Mouse (Mus musculus): ENCODE results near the gene Pdcd6ip.
A peak's percentile ranks its signal among the peaks of the same experiment; 100 is the strongest.
"Not testable (repeated sequence)": the region's sequence is repeated elsewhere in the genome, so short reads cannot be mapped to it uniquely, and the experiment has no call there.

The Pdcd6ip gene

DNA sequence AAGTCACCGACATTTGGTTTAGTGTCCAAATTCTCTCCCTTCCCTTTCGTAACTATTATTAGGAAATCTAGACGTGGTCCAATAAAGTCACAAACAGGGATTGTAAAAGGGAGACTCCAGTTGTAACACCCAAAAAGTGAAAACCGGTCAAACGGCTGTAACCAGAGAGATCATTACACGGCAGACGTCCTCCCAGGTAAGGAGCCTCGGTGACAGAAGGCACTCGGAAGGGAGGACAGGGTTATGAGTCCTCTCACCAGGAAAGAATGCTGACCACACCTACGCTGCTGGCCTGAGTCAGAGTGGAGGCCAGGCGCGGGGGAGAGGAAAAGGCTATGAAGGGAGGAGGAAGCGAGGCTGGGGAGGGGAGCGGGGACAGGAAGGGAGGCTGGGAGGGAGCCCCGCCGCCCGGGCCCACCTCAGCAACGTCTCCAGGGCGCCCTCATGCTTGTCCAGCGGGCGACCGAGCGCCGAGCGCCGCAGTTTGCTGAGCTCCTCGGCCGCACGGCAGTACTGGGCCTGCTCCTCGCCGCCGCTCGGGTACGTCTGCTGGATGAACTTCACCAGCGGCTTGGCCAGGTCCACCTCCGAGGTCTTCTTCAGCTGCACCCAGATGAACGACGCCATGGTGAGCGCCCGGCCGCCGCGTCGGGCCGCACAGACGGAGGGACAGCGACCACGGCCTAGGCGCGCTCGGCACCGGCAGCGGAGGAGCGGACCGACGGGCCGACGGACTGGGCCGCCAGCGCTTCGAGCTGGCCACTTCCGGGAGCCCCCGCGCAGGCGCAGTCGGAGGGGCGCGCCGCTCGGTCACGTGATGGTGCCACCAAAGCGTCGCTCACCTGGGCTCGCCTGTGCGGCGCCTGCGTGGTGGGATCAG, at the start of gene Pdcd6ip:
Gene Pdcd6ip (minus strand): TSS at position 779 of the 880 bp plus-strand sequence.
- peak; percentile 42 for DNase-seq (ENCODE audit: low read depth, low spot score)

DNA sequence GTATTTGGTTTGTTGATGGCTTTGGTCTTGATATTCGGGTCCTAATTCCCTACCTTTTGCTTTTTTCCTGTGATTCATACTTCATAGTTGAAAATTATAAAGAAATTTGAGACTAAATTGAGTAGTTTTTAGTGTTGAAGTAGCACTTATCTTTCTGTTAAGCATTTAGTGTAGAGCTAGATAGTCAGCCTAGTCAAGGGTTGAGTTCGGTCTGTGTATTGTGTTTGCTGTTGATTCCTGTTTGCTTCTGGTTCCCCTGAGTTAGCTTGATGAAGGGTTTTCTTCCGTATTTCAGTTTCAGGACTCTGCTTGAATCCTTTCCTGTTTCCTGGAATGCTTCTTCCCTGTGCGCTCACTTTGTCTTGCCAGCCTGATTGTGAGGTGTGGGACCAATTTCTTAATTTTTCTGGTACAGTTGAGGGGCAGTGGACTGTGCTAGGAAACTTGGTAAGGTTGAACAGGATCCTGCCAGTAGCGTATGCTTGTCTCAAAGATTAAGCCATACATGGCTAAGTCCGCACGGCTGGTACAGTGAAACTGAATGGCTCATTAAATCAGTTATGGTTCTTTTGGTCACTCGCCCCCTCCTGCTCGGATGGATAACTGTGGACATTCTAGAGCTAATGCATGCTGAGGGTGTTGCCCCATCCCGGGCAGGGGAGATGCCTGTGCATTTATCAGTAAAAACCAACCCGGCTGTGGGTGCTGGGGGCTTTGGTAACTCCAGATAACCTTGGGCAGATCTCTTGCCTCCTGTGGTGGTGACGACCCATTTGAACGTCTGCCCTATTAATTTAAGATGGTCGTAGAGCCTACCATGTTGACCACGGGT, 48.0 kb upstream of the Pdcd6ip start:
- no peak for DNase-seq (ENCODE audit: low read depth, low spot score)

DNA sequence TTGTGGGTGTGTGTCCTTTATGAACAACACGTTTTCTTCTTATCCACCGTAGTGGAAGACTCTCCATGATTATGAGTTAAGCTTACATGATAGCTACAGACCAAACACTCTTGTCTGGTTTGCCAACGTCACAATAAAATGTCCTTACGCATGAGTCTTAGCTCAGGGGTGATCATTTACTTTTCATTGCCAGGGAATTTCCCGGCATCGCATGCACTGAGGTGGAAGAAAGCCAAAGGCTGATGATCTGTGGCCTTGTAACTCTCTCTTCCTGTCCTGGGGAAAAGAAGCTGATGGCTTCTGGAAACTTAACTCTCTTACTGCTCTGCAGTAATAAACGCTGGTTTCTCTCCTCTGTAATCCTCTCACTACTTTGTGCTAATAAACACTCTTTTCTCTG, 41.3 kb upstream of the Pdcd6ip start:
- DNase-seq (ENCODE audit: low read depth, low spot score), result no peak

DNA sequence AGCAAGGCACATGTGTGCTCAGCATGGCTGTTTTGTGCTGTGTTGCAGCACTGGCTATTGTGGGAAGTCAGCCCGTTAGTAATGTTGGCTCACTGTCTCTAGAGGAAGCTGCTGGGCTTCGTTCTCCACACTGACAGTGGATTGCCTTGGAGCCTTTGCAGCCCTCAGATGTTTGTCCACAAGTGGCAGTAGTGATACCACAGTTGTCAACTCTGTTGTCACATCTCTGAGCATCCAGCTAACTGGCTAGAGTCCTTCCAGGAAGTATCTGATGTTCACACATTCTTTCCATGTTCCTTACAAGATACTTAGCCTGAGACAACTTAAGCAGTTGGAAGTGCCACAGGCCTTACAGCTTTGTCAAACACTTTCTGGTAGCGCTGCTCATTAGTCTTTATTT, 35.2 kb upstream of the Pdcd6ip start:
- DNase-seq (ENCODE audit: low read depth, low spot score), result no peak

DNA sequence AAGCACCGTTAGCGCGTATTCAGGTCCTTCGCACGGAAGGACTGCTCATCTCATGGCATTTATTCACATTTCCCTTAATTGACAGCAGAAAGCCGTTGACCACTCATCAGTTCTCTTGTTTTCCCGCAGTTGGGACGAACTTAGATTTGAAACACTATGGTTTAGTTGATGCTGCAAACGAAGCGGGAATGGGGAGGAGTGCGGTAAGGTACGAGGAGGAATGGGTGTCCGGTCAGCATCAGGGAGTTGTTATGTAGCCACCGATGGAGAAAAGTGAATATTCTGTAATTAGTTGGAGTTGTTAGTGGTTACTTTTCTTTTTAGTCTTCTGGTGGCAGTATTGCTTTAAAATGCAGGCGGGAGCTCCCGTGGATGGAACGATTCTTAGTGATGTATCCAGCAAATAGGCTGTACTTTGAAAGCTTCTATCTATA, 34.3 kb upstream of the Pdcd6ip start:
- no peak for DNase-seq (ENCODE audit: low read depth, low spot score)

DNA sequence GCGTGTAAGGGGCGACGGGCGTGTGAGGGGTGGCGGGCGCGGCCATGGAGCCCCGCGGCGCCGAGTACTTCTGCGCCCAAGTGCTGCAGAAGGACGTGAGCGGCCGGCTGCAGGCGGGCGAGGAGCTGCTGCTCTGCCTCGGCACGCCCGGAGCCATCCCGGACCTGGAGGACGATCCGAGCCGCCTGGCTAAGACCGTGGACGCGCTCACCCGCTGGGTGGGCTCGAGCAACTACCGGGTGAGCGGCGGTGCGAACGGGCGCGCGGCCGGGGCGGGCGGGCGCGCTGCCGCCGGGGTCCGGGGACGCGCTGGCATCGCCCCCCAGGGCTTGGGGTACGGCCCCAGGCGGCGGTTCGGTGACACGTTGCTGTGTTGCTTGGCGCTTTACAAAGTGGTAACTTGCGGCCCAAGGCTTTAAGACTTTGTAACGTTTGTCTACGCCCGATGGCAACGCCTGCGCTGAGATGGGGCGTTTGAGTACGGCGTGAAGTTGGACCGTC, 33.6 kb upstream of the Pdcd6ip start:
- peak; percentile 33 for DNase-seq (ENCODE audit: low read depth, low spot score)

DNA sequence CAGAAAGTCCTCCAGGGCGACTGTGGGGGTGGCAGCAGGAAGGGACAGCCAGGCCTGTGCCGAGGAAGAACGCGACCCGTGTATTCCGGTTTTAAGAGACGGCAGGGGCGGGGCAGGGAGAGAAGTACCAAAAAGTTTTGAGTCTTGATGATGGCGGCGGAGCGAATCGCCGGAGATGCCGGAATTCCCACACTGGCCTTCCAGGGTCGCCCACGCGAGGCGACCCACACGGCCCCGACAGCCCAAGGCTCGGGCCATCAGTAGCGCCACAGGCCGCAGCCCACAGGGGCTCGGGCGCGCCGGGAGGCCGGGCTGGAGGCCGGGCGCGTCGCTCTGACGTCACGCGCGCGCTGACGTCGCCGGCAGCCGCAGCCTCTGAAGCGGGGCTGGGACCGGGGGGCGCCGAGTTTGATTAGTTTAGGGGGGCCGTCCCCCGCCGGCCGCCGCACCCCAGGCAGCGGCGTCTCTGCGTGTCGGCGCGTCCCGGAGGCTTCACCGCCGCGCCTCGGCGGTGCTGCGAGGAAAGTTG, 33.1 kb upstream of the Pdcd6ip start, which contains the start of gene Clasp2:
Gene Clasp2 (plus strand): TSS at position 366 of the 529 bp plus-strand sequence.
- DNase-seq (ENCODE audit: low read depth, low spot score), result peak; percentile 33

DNA sequence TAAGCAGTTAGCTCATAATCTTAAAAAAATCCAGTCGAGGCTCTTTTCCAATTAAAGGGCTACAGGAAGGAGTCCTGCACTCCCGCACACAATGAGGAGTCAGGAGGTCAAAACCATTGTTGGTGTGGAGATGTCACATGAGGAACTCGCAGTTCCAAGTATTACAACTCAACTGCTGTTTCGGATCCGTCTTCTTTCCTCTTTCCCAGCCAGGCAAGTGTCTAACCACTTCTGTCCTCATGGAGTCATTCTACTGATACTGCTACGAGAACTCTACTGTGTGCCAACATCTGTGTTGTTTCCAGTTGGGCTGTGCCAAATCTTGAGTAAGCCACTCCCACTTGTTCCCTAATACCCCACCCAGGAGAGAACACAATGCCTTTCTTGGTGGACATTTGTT, 30.9 kb upstream of the Pdcd6ip start:
- no peak for DNase-seq (ENCODE audit: low read depth, low spot score)

DNA sequence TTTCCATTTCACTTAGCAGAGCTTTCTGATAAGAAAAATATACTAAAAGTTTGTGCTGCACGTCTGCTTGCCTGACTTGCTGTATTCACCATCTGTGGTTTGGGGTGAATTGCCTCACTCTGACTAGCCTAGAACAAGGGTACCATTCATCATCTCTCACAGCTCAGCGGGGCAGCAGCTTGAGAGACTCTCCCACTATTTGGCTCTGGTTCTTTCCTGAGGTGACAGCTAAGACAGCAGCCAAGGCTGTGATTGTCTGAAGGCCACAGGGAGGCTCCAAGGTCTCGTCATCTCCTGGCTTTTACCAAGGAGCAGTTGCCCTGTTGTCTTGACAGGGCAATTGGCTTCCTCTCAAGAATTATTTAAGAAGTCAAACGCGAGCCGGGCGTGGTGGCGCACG, 30.0 kb upstream of the Pdcd6ip start:
- no peak for DNase-seq (ENCODE audit: low read depth, low spot score)

DNA sequence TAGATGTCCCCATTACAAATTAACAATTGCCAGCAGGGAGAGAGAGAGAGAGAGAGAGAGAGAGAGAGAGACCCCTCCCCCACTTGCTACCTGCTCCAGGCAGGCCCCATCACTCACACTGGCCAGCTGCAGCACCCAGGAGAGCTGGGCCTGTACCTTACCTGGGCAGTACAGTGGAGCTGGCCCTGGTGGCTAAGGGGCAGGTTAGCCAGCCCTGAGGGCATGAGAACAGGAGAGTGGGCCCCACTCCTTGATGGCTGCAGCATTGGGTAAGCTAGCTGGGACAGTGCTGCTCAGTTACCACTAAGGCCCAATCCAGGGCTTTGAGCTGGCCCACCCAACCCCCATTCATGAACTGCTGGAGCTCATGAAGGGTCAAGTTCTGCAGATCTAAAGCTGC, 27.9 kb upstream of the Pdcd6ip start:
- no peak for DNase-seq (ENCODE audit: low read depth, low spot score)

DNA sequence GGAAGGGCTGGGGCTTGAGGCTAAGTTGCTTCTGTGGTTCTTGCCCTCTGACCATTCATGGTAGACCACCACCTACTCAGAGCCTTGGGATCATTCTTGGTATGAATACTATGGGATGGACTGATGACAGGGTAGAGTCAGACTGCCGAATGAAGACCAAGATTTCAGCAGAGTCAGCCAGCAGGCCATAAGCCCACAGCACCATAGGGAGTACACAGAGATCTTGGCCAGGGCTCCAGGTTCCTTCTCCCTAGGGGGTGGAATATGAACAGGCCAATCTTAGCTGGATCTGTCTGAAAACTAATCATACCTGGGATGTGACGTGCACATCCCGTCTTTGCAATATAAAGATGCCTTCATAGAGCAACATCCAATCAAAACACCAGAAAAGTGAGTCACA, 23.5 kb upstream of the Pdcd6ip start:
- no peak for DNase-seq (ENCODE audit: low read depth, low spot score)

DNA sequence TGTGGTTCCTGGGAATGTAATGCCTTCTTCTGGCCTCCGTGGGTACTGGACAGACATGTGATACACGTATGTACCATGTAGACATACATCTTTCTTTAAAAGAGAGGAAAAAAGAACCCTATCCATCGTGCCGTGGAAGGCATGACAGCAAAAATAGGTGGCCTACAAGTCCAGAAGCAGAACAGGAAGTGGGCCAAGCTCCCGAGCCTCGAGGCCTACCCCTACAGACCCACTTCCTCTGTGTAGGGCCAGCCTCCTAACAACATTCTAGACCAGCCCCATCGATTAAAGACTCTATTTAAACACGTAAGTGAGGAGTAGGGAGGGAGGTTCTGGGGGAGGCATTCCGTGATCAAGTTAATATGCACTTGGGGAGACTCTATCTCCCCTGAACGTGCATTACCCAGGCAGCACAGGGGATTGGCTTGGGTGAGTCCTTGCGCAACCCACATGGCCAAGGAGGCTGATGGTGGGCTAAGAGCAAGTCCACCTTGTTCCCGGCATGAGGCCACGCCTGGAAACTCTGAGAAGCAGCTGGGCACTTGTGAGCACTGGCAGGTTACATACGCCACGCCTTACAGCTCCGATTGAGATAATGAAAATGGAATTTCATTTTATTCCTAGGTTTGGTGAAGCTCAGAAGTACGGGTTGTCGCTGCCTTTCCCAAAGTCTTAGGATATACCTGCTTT, 19.1 kb upstream of the Pdcd6ip start:
- no peak for DNase-seq (ENCODE audit: low read depth, low spot score)

DNA sequence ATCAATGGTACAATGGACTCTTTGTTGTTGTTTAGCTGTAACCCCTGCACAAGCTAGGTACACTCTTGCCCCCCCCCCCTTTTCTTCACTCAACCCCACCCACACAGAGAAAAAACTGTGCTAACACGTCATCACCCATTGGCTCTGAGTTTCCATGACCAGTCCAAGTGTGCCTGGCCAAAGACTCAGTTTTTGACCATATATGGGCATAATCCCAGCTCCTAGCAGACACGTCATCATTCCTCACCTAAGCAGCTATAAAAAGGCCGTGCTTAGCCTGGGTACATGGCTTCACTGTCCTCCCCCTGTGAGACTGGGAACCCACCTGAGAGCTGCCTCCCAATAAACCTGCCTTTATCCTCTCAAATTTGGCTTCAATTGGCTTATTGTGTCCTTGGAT, 18.1 kb upstream of the Pdcd6ip start:
- DNase-seq (ENCODE audit: low read depth, low spot score), result no peak

DNA sequence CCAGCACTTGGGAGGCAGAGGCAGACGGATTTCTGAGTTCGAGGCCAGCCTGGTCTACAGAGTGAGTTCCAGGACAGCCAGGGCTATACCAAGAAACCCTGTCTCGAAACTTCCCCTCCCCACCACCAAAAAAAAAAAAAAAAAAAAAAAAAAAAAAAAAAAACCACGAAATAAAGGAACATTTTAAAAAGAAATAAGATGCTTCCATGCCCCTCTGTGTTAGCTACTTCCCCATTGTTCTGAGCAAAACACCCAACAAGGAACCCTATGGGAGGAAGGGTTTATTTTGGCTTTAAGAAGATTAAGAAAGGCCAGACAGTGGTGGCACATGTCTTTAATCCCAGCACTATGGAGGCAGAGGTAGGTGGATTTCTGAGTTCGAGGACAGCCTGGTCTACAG, 17.6 kb upstream of the Pdcd6ip start:
- DNase-seq (ENCODE audit: low read depth, low spot score), result not testable (repeated sequence)

DNA sequence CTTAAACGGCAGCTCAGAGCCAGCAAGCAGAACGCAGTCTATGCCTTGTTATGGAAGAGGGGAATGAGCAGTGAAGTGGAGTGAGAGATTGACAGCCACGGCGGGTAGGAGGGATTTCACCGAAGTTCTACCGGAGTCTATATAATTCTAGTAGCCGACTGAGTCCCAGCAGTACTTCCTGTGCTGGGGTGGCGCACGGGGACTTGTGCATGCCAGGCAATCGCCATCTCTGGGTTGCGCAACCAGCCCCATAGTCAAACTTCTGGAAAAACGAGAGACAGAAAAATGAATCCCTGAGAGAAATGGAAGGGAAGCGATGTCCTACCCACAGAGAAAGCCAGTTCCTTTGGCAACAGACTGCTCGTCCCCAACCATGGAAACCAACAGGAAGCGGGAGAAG, 16.6 kb upstream of the Pdcd6ip start:
- DNase-seq (ENCODE audit: low read depth, low spot score), result no peak

DNA sequence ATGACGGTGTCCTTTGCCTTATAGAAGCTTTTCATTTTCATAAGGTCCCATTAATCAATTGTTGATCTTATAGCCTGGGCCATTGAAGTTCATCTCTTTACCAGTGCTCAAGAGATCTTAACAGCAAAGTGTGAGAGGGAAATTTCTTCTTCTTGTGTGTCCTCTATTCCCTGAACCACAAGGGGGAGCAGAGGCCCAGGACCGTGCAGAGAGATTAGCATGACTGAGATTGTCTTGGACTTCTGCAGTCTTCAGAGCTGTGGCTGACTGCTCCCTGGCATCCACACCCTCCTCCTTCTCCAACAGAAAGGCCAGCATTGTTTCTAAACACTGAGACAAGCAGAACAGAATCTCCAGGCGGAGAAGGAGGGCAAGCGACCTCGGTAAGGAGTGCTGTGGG, 11.0 kb upstream of the Pdcd6ip start:
- peak; percentile 34 for DNase-seq (ENCODE audit: low read depth, low spot score)

DNA sequence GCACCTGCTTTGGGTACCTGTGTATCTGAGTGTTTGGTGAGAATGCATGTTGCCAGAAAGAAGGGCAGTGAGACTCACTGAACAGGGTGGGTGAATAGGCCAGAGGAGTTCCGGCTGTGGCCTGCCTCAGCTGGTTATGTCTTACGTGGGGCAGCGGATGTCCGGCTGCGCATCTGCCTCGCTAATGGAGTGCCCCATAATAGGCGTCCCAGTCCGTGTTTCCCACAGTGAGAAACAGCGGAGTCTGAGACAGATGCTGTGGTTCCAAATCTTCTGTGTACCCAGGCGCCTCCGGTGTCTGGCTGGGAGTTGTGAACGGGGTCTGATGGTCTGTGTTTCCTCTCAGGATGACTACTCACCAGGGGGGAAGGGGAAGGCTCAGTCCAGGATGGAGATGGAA, 2.8 kb upstream of the Pdcd6ip start:
- DNase-seq (ENCODE audit: low read depth, low spot score), result no peak

DNA sequence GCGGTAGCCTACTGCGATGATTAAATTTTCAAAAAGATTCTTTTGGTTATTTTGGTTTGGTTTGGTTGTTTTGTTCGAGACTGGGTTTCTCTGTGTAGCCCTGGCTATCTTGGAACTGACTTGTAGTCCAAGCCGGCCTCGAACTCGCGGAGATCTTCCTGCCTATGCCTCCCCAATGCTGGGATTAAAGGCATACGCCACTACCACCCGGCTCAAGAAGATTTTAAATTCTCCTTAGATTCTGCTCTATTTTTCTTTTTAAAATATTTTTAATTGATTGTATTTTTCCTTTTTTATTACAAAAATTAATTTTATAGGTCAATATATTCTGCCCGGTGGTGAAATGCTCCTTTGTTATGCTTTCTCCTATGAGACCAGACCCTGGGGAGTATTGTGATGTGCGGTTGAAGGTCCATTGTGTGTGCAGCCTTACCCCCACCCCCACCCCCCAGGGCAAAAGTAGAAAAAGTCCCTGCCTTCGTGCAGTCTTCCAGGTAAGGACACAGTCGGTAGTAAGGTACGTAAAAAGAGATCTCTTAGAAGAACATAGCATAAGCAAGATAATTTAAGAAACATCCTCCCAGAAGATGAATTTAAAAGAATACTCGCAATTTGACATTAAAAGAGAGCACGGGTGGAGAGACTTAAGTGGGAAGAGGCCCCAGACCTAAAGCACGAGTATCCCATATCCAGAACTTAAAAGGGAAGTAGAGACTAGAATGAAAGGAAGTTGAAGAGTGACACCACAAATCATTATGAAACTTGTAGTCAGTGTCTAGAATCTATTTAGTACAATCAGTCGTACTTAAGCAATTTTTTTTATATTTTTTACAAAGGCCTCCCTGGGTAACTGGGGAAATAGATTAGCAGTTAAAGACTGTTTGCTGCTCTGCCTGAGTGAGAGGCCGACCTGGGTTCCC, 562 bp upstream of the Pdcd6ip start:
- no peak for DNase-seq (ENCODE audit: low read depth, low spot score)

DNA sequence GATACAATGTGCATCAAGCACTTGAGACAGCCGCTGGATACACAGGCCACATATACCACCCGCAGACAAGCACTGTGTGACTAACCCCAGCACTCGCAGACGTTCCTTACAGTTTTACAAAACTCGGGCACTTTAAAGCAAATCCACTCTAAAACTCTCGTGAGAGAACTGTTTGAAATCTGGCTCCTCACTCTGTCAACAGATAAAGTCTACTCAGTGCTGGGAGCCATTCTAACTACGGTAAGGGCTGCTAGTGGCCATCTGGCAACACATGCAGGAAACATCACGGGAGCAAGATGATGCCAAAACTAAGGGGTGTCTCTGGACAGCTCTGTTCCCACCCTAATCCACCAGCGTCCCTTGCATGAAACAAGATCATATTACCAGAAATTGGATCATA, 1.2 kb downstream of the Pdcd6ip start:
- DNase-seq (ENCODE audit: low read depth, low spot score), result no peak

DNA sequence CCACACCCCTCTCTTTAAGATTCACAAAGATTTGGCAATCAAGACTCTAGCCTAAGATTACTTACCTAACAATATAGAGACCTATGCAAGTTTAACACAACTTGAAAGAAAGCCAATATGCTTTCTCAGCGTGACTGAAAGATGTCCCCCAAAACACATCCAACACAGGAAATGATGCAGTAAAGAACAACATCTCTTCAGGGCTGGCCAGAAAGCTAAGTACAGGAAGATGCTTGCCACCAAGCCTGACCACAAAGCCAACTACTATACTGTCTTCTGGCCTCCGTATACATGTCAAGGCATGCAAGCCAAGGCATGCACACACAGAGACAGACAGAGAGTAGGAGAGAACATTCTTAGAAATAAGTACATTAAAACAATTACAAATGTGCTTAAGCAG, 2.0 kb downstream of the Pdcd6ip start:
- no peak for DNase-seq (ENCODE audit: low read depth, low spot score)
